Mouse (Mus musculus) telencephalon, adult 2 months (tissue): Measurements from ENCODE around the gene Sorl1.

Source experiments
- DNase-seq: peaks from one replicate; pipeline ENCODE4 v3.0.0-alpha.2; 2011; ENCODE audit warnings: low read depth, low spot score

The Sorl1 gene

DNA sequence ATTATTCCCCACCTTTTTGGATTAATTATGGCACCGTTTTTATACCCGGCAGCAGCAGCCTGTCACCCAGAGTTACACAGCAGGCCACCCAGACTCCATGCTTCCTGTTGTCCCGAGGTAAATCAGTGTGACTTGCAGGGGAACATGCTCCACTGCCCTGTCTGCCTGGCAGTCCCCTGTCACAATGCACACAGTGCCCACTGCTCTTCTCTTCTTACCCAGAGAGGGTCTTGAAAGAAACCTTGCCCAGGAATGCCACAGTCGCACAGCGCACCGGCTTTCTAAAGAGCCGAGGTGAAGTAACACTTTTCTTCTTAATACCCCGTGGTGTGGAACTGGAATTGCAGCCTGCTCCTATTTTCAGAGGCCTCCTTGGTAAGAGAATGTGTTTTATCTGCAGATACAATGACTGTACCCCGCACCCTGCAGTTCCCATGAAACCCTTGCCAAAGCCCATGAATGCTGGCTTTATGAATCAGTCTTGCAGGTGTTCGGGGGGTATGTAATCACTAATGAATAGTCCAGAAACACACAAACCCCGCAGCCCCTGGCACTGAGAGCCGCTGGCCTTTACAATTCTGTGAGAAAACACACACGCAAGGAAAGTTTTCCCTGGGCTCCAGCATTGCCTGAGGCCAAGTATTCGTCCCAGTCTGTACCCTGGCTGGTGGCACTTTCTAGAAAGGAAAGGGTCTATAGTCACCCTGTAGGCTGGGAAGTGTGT lies 205.3 kb downstream of the Sorl1 start:
- DNase-seq = peak; percentile 50

DNA sequence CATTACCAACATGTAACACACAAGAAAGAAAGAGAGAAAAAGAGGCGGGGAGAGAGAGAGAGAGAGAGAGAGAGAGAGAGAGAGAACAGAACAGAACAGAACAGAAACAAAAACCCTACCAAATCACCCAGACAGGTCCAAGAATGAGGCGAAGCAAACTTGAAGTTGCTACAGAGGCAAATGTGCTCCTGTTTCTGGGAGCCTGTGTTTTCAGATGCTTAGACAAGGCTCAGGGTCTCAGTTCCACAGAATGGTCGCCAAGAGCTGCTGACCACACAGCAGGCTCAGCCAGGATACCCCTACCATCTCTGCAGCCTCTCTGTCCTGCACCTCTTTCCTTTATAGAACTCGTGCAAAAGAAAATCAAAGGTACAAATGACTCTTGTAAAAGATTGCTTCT lies 205.9 kb downstream of the Sorl1 start:
- DNase-seq = no peak

DNA sequence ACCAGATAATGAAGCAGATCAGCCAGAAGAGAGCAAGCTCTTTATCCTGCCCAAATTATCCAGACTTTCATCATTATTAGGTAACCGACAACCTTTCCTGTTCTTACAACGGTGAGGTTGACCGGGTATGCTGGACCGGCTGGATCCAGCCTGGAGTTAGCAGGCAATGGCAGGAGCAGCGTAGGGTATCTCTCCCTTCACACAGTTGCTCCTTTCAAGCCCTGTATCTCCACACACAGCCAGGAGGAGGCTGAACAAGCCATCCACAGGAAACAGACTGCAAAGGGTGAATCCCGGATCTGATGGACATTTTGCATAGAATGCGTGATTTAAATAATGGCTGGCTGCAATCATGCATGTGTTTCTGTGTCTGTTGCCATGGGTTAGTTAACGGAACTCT lies 208.5 kb downstream of the Sorl1 start:
- DNase-seq = no peak
